Mouse (Mus musculus) hematopoietic stem cell, adult 5-6 weeks (primary cell): ENCODE measurements at regions not wholly inside any gene's neighbourhood (a gene's known extent, or its start where the extent isn't known, plus 50 kb on each side); places are given as distances from the start of the nearest gene placed in this dataset.

ENCODE experiments used
- ATAC-seq, 2 experiments: fragments of 125-278 bp in 1 of 2; replicated peaks in 1 of 2; 2 replicates each; pipeline ENCODE4 v1.8.0; 2016 to 2017; ENCODE audit warnings: inconsistent platforms in 2 of 2, mild to moderate bottlenecking in 2 of 2, moderate number of reproducible peaks in 2 of 2, low read depth in 1 of 2, moderate TSS enrichment in 1 of 2; ENCODE audit not compliant: low FRiP score in 2 of 2, poor library complexity in 2 of 2, severe bottlenecking in 2 of 2, insufficient read depth in 1 of 2, low TSS enrichment in 1 of 2

DNA sequence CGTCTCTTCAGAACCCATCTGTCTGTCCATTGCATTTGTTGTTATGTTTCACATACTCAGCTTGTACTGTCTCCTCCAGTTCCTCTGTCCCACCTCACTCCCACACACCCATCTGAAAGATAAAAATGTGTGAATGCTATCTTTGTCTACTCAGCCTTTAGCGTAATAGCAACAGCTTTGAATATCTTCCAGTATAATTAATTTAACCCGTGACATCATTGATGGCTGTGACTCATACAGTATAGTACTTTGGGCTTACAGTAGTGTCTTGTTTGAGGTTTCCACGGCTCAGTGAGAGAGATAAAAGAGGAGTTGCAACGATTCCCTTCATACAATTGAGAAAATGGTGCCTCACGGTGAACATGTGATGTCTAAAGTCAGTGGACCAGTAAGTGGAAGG is 152.6 kb upstream of the Zfand5 start:
- no peak for ATAC-seq

- ATAC-seq, result no peak
Measured at GRCm38 (mm10) chr19:21118782-21119181, 153.3 kb upstream of the Zfand5 start.

DNA sequence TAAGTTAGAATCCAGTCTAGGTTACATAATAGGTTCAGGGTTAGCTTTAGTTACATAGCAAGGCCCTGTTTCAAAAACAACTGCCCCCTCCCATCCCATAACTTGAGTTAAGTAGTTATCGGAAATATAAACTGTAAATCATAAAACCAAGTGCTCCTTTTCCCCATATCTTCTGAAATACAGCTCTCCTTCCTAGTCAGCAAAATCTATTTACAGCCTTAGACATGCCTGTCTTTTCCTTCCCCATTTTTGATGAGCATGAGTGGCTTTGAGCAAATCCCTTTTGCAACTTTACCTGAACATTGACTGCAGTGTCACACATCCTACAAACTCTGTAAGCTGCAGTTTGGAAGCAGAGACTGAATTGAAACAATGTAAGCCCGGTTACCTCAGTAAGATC is 156.4 kb upstream of the Zfand5 start:
- peak; percentile 71 to 81 for ATAC-seq

- no peak for ATAC-seq
Measured at GRCm38 (mm10) chr19:21111836-21112235, 157.8 kb upstream of the Tmc1 start.

DNA sequence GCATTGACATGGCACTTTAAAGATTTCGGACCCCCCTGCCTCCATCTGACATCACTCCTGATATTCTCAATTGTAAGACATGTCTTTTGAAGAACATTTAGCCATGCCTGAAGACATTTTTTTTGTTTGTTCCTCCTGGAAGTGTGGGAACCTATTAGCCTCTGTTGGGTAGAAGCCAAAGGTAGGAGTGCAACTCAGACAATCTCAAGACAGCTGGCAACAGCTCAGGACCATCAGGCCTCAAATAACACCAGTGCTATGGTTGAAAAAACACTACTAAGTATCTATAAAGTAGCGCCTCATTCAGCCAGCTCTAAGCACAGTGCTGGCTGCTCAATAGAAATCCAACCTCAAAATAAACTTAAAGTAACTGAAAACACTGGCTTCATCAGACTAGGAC is 154.3 kb upstream of the Tmc1 start:
- no peak for ATAC-seq

GRCm38 (mm10) chr19:21107741-21108140 is 153.7 kb upstream of the Tmc1 start:
- no peak for ATAC-seq

DNA sequence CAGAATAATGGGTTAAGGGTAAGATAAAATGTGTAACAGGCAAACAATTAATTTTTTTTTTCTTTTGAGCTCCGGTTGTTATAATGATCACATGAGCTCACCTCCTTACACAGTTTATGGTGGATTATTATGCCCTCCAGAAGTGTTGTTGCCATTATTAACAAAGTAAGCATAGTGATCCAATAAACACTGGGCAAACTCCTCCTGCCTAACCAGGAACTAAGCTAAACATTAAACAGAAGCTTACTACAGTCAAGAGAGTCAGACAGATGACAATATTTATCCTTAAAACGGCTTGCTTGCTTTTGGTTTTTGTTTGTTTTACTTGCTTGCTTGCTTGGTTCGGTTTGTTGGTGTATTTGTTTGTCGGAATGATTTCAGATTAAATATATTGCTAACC is 153.3 kb upstream of the Tmc1 start:
- ATAC-seq, result no peak

DNA sequence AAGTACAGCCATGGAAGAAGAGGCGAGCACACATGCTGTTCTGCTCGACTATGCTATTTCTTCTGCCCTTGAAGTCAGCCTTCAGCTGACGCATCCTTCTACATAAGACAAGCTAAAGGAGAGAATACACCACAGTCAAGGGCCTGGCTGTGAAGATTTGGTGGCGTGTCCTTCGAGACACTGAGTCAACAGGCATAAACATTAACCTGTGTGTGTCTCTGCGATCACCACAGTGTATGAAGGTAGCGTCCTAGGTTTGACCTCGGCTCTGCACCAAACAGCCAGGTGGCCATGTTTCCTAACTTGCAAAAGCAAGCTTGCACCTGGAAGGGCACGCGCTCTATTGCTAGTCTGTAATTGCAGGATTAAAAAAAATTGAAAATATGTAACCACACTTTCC is 152.8 kb upstream of the Tmc1 start:
- no peak for ATAC-seq

- ATAC-seq, result peak in 1 of 2 experiments; percentile 20; a peak in 1 of 4 replicates
Measured at GRCm38 (mm10) chr19:21106241-21106669, 152.3 kb upstream of the Tmc1 start.

DNA sequence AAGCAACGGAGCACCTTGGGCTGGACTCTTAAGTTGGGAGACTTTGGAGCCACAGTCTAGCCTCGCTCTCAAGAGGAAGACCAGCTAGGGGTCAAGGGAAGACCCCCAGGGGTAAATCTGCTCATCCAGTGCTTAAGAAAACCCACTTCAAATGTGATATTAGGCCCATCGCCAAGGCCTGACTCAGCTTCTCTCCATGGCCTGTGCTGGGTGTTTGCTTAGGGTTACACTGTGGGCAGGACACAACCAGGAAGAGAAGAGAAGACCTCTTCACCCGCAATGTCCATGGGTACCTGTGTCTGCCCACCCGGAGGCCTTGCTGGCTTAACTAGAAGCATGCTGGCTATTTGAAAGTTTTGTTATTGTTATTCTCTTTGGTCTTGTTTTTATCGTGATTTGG is 151.0 kb upstream of the Tmc1 start:
- no peak for ATAC-seq

- ATAC-seq, result peak; percentile 95 to 98
Measured at GRCm38 (mm10) chr19:21104462-21104936, 150.5 kb upstream of the Tmc1 start.

GRCm38 (mm10) chr19:21077771-21078548 is 124.0 kb upstream of the Tmc1 start:
- ATAC-seq, result no peak

- no peak for ATAC-seq
Measured at GRCm38 (mm10) chr19:21068381-21068780, 114.4 kb upstream of the Tmc1 start.

DNA sequence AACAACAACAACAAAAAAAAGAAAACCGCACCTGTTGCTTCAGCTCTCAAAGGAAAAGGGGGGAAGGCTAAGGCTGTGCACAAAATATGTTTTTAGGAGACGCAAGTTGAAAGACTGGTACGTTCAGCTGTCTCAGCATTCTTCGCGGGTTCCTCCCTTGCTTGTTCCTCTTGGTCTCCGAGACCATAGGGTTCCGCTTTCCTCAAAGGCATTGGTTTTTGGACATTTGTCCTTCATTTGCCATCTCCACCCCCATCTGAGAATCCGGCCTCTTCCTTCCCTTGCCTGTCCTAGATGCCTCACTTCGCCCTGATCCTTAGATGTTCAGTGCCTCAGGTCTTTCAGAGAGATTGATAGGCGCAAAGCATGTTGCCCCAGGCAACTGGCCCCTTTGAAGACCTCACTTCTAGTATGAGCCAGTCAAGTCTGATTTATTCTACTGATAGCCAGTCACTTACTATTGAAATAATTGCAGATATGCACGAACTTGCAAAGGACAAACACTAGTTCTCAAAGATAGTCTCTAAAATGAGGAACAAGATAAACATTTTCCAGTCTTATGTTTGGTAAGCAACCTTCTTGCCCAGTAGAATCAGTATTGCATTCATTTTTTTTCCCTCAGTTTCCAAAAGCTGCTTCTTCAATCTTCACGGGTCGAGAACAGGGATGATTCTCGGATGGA is 112.6 kb upstream of the Tmc1 start:
- no peak for ATAC-seq

- peak; percentile 56 to 71 for ATAC-seq
Measured at GRCm38 (mm10) chr19:21064902-21065301, 110.9 kb upstream of the Tmc1 start.

- ATAC-seq, result no peak
Measured at GRCm38 (mm10) chr19:21053597-21054544, 99.9 kb upstream of the Tmc1 start.

- ATAC-seq, result no peak
Measured at GRCm38 (mm10) chr19:21052771-21053170, 98.8 kb upstream of the Tmc1 start.

DNA sequence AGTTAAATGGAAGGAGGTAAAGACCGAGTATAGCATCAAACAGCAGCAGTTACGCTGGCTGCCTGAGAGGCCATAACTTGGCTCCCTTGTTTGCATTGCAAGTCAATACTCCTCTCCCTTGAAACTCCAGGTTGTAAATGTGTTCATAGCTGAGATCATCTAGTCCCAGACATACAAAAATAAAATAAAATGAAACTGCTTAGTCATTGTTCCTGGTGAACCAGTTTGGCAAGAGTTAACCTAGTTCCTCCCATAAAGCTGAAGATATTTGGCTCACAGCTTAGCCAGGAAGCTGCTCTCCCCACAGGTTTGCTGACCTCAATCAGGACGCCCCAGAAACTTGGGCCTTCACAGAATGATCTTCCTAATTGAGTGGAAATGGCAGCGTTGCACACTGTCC is 97.9 kb upstream of the Tmc1 start:
- ATAC-seq, result peak; percentile 76 to 80
